Mouse (Mus musculus): ENCODE data around the gene Lst1.

The Lst1 gene

GRCm38 (mm10) chr17:35185639-35186611 lies 2.3 kb downstream of the Lst1 start:
- peak; percentile 84 for DNase-seq (ENCODE audit: inconsistent ontology term)

- DNase-seq (ENCODE audit: inconsistent ontology term): no peak
These were observed 8.1 kb downstream of the Lst1 start for GRCm38 (mm10) chr17:35180093-35180492.

- DNase-seq (ENCODE audit: inconsistent ontology term): peak; percentile 74
These were observed 9.7 kb downstream of the Lst1 start for GRCm38 (mm10) chr17:35178528-35178927.

GRCm38 (mm10) chr17:35175968-35176367 lies 12.3 kb downstream of the Lst1 start, which contains the start of gene Aif1:
Aif1 (minus strand) TSS chr17:35176068.
- DNase-seq (ENCODE audit: inconsistent ontology term): no peak

GRCm38 (mm10) chr17:35175382-35175781 lies 12.9 kb downstream of the Lst1 start:
- DNase-seq (ENCODE audit: inconsistent ontology term): no peak

- DNase-seq (ENCODE audit: inconsistent ontology term): no peak
These were observed 13.8 kb downstream of the Lst1 start for GRCm38 (mm10) chr17:35174201-35174977.

GRCm38 (mm10) chr17:35173329-35173728 lies 14.9 kb downstream of the Lst1 start:
- DNase-seq (ENCODE audit: inconsistent ontology term): no peak

- no peak for DNase-seq (ENCODE audit: inconsistent ontology term)
These were observed 15.6 kb downstream of the Lst1 start for GRCm38 (mm10) chr17:35172445-35173234.

GRCm38 (mm10) chr17:35168541-35169207 lies 19.6 kb downstream of the Lst1 start:
- no peak for DNase-seq (ENCODE audit: inconsistent ontology term)

GRCm38 (mm10) chr17:35167794-35168193 lies 20.4 kb downstream of the Lst1 start:
- no peak for DNase-seq (ENCODE audit: inconsistent ontology term)

- DNase-seq (ENCODE audit: inconsistent ontology term): no peak
These were observed 21.7 kb downstream of the Lst1 start for GRCm38 (mm10) chr17:35166352-35167035.

GRCm38 (mm10) chr17:35165451-35166155 lies 22.6 kb downstream of the Lst1 start:
- no peak for DNase-seq (ENCODE audit: inconsistent ontology term)

- peak; percentile 99 for DNase-seq (ENCODE audit: inconsistent ontology term)
These were observed 23.4 kb downstream of the Lst1 start, which contains the start of gene Prrc2a for GRCm38 (mm10) chr17:35164568-35165450. Prrc2a (minus strand) TSS chr17:35164897.

- DNase-seq (ENCODE audit: inconsistent ontology term): no peak
These were observed 24.0 kb downstream of the Lst1 start for GRCm38 (mm10) chr17:35164218-35164567.

- peak; percentile 37 for DNase-seq (ENCODE audit: inconsistent ontology term)
These were observed 24.7 kb downstream of the Lst1 start for GRCm38 (mm10) chr17:35163326-35164081.

GRCm38 (mm10) chr17:35162730-35163129 lies 25.5 kb downstream of the Lst1 start:
- no peak for DNase-seq (ENCODE audit: inconsistent ontology term)

GRCm38 (mm10) chr17:35162121-35162520 lies 26.1 kb downstream of the Lst1 start:
- no peak for DNase-seq (ENCODE audit: inconsistent ontology term)

- DNase-seq (ENCODE audit: inconsistent ontology term): no peak
These were observed 26.8 kb downstream of the Lst1 start for GRCm38 (mm10) chr17:35161421-35161820.
